Mouse (Mus musculus) frontal cortex, adult (tissue): ENCODE results near the gene Car12.

Experiments used
- ATAC-seq: cut with Nextera tagmentation; 2 replicates; pipeline ENCODE4 v1.9.2; 2017; ENCODE audit warnings: mild to moderate bottlenecking, moderate library complexity, mixed read lengths; ENCODE audit not compliant: low TSS enrichment

Car12 gene

DNA sequence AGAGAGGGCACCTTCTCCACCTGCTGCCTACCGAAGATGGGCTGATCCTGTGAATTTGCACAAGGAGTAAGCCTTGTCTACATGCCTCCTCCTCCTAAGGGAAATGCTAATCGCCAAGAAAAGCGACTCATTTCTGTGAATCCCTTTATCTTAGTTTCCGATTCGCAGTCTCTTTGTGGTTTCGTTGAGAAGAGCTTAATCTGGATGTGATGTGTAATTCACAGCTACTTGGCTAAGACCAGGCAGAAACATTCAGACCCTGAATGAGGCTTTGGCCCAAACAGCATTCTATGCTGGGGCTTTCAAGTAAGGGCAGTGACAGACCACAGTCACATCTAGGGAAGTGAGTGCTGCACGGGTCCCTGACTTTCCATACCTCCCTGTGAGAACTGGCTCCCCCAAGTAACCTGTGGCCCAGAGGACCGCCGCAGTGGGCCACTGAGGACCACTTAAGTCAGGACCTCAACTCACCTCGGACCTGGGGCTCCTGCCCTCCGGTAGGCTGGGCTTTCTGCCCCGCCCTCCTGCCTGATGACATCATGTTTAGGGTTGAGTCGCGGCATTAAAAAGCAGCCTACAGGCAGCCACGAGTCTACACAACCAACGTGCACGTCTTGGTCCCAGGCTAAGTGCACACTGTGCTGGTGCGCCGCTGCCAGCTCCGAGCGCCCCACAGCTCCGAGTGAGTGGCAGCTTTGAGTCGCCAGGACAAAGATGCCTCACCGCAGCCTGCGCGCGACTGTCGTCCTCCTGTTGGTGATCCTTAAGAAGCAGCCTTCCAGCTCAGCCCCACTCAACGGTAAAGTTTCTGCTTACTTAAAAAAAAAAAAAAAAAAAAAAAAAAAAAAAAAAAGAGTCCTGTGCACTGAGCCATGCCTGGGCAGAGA lies at the start of gene Car12:
Car12 (plus strand) TSS at position 552 of the 887 bp plus-strand sequence.
- ATAC-seq: peak; percentile 55; the same call in 1 of the 2 replicates

DNA sequence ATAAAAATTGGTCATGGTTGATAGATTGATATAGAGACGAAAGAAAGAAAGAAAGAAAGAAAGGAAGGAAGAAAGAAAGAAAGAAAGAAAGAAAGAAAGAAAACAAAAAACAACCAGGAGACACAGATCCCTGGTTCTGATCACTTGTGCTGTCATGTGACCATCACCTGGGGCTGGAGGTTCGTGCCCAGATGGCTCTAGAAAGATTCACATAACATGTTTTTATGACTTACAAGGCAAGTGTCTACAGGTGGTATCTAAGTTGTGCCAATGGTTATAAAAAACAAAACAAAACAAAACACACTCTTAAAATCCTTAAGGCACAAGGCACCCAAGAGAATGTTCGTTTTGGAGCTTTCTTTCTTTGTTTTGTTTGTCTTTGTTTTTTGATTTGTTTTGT lies 49.7 kb upstream of the Car12 start:
- ATAC-seq: no peak

DNA sequence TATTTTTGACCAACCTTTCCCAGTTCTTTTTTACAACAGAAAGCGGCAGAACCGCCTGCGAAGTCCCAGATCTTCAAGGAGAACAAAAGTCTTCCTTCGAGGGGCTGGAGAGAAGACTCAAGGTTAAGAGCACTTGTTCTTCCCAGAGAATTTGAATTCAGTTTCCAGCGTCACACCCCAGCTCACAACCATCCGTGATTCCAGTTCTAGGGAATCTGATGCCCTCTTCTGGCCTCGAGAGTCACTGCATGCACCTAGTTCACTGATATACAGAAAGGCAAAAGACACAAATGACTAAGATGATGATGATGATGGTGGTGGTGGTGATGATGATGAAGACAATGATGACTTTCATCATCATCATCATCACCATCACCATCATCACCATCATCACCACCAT lies 48.9 kb upstream of the Car12 start:
- ATAC-seq: no peak

DNA sequence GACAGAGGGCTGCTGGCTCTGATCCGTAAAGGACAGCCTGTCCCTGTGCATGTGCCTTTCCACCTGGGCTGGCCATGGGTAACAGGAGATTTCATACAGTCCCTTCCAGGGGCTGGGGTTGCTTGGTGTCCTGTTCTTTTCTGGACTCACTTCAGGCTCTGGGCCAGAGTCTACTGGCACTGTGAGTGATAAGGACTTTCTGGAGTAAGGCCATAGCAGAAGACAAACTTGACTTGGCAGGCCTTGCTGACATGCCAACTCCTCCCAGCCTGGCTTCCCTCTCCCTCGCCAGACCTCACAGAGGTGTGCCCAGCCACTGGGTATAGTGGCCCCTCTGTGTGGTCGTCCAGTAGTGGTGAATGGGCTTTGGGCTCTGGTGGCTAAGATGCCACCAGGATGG lies 47.3 kb upstream of the Car12 start:
- ATAC-seq: no peak

DNA sequence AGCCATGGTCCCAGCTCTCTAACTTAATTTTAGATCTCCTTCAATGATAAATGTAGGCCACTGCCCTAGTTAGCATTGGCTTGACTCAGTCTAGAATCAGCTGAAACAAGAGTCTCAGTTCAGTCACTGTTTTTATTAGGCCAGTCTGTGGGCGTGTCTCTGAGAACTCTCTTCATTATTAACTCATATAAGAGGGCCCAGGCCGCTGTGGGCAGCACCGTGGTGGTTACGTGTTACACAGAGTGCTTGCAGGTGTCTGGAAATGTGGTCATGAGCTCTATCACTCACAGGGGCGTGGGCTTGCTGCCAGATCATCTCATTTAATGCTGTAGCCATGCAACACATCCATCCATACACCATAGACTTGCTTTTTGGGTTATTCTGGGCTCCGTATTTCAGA lies 46.4 kb upstream of the Car12 start:
- ATAC-seq: peak; percentile 34; the same call in 1 of the 2 replicates

DNA sequence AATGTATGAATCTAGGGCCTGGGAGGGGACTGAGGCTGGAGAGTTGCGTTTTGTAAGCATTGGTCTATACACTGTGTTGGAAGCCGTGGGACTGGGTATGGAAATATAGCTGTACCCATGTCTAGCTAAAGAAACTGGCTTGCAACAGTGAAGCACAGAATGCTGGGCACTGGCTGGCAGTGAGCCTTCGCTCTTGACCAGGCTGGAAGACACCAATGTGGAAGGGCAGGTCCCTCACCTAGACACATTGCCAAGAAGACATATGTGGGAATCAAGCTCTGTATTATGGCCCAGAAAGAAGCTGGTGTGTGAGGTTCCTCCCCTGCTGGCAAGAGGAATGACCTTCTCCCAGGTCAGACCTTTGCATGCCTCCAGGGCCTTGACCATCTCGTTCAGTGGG lies 45.6 kb upstream of the Car12 start:
- no peak for ATAC-seq

DNA sequence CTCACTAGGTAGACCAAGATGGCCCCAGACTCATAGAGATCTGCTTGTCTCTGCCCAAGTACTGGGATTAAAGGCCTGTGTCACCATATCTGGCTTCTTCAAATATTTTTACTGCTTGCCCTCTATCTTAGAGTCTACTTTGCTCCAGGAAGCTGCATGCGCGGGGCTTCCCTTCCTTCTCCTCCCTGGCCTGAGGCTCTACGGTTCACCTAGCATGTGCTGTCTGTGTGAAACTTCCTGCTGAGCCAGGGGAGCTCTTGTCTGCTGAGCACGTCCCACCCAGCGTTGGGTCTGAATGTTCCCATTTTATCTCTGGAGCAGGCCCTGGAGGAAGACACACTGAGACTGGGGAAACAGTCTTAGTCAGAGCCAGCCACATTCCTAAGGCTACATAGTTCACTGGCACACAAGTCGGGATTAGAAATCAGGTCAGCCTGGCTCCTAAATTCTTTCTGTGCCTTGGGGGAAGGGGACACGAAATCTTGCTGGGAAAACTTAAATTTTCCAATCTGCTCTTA lies 43.9 kb upstream of the Car12 start:
- no peak for ATAC-seq

DNA sequence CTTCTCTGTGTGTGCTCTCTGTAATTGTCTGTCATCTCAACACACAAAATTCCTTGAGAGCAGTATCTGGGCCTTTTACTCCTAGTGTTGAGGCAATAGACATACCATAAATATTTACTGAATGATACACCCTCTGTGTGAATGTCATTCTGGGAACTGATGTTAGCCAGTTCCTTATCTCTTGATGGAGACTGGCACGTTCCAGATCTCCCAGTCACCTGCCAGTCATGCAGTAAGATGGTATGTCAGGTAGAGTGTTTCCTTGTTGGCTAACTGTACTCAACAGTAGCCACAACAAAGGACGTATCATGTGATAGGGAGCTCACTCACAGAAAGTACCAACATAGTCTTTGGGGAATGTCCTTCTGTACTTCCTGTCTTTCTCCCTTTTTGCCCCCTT lies 39.7 kb upstream of the Car12 start:
- no peak for ATAC-seq

DNA sequence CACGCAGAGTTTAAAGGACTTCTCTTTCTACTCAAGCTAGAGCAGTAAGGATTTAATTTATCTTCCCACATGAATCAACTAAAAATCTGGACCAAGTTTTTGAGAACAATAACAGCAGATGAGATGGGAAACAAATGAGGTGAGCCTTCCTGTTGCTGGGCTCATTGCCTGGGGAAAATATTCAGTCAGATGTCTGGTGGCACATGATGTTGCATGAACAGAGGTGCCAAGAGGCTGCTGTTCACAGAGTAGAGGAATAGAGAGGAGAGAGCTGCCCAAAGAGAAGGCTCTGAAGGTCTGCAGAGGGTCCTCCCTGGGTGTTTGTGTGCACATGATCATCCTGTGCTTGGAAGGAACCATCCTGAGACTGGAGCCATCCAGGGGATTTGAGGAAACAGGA lies 37.9 kb upstream of the Car12 start:
- no peak for ATAC-seq

DNA sequence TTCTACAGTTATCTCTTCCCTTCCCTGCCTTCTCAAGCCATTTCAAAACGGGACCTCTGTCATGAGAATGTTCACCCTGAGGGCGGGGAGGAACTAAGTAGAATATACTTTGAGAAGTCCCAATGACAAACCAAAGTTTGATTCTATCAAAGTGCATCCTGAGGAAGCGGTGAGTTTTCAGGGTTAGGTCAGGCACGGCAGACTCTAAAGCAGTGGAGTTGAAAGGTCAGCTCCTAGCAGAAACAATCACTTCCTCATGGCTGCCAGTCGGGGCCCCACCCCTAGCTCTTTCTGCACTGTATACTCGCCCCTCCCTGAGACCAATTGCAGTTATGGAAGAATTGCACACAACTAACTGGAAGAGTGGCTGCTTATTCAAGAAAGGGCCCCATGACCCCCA lies 33.4 kb upstream of the Car12 start:
- ATAC-seq: no peak

DNA sequence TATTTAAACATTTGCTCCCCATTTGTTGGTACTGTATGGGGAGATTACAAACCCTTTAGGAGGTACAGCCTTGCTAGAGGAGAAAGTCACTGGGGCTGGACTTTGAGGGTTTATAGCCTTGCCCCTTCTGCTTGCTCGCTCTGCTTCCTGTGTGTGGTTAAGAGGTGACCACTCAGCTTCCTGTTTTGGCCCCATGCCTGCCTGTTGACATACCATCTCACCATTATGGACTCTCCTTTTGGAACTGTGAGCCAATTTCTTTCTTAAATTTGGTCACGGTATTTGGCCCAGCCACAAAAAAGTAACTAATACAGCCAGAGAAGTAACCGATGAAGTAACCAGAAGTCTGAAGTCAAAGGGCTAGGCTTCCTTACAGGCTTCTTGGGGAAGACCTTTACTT lies 30.7 kb upstream of the Car12 start:
- no peak for ATAC-seq

DNA sequence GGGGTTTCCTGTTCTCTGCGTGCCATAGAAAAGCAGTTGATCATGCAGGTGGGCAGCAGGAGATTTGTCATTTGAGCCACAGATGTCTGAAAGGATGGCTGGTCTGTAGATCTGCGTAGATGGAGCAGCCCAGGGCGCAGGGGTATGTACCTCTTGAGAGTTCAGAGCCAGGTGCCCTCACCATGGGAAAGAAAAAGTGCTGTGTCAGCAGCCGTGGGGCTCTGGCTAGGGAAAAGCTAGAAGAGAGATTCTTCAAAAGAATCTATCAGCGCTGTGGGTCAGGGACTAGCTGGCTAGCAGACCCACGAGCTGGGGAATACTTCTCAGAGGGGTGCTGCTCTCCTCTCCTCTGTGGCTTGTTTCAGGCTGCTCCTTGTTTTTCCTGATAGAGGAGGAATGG lies 27.8 kb upstream of the Car12 start:
- no peak for ATAC-seq

DNA sequence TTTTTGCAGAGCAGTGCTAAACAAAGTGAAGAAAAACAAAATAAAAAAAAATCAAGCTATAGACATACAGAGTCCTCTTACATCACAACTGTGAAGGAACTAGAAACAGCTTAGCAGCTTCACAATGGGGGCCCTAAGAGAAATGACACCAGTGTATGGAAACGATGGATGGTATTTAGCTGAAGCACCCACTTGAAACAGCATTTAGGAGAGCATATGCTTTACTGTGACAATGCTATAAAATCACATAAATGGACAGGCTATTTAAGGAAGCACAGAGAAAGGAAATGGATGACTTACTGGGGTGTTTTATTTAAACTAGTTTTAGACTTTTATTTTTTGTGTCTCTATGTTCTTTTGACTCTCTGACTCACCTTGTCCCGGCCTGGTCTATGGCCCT lies 25.8 kb upstream of the Car12 start:
- peak; percentile 78 for ATAC-seq

DNA sequence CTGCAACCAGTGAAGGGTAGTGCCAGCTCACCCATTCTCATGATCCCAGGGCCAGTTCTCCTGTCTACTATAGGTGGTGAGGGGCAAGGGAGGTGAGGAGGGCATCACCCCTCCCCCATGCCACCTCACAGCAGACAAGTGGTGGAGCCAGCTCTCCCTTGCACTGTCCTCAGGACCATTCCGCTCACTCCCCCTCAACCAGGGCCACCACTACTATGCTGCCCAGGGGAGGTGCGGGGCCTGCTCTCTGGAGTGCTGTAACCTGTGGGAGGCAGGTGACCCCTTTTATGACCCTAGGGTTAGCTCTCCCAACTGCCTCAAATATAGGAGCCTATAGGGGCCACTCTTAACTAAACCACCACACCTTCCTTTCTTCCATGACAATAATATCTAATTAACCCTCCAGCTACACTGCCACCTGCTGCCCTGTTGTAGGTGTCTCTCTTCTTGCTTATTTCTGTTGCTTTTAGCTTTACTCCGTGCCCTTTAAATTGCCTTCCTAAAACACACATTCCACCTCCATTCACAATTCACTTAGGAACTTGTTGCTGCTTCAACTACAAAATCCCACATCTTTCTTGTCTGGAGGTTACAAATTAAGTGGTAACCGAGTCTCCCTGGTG lies 21.7 kb upstream of the Car12 start:
- no peak for ATAC-seq

DNA sequence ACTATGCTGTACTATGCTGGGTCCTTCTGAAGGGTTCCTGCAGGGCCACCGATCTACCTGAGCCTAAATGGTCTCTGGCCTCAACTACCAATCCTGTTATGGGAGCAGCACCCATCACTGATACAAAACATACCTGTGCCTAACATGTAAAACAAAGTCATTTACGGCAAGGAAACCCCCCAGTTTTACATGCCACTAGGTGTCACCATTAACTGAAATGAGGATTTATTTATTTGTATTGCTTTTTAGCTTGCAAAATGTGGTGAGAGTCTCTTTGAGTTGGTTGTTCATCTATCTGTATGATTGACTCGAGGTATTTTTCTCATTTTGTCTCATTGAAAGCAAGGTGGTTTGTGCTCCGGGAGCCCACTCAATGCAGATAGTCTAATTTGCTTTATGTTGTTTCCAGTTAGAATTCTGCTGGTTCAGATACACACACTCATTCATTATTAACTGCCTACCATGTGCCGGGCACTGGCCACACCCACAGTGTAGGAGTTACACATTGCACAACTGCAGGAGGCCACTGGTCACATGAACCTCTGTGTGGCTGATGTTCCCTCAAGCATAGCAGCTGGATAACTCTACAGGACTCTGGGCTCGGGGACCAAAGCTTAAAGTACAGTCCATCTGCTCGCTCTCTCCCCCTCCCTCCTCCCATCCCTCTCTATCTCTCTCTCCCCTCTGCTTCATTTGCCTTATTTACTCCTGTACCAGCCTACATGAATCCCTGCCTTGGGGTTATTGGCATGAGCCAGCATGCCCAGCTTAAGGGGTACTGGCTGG lies 15.9 kb upstream of the Car12 start:
- ATAC-seq: no peak

DNA sequence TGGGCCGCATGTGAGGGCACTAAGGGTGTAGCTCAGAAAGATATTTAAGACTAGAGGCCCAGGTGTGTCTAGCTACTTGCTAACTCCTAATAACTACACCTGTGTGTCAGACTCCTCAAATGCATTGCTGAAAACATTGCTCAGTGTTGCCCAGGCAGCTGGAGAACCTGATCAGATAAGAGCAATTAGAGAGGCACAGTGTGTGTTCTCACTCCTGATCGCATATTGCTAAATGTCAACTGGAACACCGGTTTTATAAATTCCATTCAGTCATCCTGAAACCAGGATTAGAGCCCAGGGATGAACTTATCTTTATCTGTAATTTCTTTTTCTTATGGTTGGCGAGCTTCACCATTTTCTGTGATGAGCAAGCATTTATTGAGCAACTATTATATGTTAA lies 13.7 kb upstream of the Car12 start:
- no peak for ATAC-seq

DNA sequence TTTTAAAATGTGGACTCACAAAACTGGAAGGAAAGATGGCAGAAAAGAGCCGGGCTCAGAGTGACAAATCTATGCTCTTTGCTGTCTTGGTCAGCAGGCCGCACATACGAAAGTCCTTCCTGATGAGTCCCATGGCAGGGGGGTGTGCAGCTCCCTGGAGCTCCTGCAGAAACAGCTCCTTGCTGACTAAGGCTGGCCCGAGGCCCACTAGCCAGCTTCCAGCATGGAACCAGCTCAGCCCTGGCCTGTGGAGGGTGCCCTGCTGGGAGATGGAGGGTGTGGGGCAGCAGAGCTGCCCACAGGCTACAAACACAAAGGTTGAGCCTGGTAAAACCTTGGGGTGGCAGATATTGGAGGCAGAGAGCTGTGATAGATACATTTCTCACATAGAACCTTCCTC lies 10.5 kb upstream of the Car12 start:
- no peak for ATAC-seq

DNA sequence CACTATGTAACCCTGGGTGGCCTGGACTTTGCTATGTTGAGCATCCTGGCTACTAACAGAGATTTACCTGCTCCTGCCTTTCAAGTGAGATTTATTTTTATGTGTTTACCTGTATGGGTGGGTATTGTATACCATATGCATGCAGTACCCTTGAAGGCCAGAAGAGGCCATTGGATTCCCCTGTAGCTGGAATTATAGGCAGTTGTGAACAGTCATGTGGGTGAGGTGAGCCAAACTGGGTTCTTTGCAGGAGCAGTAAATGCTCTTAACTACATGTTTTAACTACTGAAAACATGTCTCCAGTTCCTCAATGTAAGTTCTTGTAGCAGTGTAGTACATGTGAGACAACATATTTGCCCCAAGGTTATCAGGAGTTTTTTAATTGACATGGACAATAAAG lies 8.1 kb upstream of the Car12 start:
- ATAC-seq: no peak

DNA sequence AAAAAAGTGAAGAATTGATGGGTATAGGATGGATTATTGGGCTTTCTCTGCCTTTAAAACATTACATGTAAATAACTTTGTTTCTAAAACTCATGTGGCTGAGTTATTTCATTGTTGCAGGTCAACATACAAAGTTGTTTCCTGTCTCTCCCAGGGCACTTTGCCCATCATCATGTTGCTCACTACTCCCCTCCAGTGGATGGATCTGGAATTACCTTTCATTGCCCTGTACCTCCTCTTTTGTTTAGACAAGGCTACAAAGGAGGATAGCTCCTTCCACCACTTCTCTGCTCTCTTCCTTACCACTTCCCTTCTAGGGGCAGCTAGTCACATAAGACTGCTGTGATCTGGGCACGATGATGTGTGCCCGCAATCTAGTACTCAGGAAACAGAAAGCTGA lies 7.7 kb upstream of the Car12 start:
- ATAC-seq: peak; percentile 70

DNA sequence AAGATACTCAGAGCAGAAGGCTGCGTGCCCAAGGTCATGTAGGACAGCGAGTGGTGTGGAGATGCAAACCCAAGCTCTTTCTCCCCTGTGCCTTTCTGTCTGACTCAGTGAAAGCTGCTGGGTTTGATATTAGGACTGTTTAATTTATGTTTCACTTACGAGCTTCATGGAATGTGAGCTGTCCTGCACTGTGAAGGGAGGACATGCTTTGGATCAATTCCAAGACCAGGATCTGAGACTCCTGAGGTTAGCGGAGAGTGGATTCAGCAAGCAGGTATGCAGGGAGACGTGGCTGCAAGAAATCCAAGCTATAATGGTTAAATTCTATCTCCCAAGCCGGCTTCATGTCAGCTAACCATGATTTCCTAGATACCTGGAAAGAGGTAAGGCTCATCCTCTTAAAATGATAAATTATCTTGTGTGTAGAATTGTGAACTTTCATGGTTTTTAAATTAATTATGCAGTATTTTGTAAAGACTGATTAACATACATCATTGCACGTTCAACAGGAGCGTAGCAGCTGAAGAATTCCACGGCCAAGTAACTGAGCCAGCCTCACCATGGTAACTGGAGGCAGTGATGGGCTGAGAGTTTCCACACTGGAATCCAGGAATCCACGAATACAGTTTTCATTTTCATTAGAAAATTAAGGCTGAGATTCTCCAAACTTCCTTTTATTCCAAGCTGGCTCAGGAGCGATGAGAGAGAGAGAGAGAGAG lies 5.3 kb upstream of the Car12 start:
- 0 out of 2 replicates have a peak, but pooled peaks have one; percentile 62 for ATAC-seq

DNA sequence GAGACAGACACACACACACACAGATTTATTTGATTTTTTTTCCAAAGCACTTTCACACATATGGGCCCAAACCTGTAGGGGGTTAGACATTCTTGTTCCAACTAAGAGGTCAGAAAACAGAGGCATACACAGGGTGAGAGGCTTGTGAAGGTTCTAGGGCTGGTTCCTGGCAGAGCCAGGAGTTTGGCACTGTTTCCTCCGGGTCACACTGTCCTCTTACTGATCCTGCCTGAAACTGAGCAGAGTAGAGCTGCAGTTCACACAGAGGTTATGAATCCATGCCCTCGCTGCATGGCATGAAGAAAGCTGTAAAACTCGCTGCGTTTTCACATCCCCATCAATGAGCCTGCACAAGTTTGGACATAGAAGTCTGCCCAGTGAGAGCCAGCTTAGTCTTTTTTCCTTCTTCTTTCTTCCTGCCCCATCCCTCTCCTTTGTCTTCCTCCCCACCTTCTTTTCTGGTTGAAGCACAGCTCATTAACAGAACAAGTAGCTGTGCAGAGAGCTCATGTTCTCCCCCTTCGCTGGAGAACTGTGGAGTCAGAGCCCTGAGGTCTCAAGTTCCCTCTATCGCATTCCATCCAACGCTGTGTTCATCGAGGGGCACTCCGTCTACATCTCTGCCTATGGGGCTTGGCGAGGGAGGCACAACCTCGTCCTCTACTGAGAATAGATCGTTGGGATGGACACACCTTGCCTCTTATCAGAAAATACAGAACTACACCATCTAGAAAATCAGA lies 4.5 kb upstream of the Car12 start:
- no peak for ATAC-seq
